Mouse (Mus musculus): ENCODE measurements at regions not wholly inside any gene's neighbourhood (a gene's known extent, or its start where the extent isn't known, plus 50 kb on each side); places are given as distances from the start of the nearest gene placed in this dataset.

DNA sequence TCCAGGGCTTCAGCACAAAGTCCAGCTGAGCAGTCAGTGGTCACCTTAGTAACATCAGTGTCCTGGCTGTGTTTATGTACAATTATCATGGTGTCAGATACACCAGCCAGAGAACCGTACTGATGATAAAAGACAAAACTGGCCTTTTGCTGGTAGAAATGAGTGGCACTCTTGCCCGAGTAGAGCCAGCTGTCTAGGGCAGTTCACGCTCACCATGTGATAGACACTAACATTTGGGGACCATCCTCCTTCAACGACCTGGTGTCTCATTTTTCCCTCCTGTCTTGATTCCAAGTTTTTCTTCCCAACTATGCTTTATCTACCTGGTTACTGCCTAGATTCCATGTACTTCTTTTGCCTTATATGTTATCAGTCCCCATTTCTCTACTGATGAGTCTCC, 349.3 kb downstream of the Lpin1 start:
- no peak for DNase-seq

DNA sequence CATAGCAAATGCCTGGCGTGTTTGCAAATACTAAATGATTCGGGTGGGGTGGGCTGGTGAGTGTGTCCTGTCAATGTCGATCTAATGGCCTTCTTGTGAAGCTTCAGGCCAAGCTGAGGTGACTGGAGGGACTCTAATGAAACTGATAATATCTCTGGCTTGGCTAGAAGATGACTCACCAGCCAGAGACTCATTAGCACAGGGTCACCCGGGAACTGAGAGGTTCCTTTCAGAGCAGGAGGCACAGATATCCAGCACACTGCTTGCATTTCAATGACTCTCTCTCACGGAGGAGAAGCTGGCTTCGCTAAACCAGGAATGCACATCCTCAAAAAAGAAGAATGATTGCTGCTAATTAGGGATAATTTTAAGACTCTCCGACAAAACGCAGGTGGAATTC, 349.8 kb downstream of the Lpin1 start:
- no peak for DNase-seq

DNA sequence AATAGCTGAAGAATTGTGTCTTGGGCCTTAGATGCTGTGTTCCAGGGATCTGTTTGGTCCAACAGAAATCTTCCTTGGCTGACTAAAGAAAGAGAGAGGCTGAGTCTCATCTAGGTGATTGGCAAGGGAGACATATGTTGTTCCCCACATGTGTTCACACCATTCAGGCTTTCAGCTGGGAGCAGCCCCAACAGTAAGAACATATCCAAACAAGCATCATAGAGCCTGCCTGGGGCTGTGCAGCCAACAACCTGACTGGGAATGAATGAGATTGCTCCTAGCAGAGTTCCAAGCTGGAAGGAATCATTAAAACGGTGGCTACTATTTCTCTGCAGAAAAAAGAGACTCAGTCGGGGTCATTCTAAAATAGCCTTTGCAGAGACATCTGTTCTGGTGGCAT, 350.3 kb downstream of the Lpin1 start:
- no peak for DNase-seq

DNA sequence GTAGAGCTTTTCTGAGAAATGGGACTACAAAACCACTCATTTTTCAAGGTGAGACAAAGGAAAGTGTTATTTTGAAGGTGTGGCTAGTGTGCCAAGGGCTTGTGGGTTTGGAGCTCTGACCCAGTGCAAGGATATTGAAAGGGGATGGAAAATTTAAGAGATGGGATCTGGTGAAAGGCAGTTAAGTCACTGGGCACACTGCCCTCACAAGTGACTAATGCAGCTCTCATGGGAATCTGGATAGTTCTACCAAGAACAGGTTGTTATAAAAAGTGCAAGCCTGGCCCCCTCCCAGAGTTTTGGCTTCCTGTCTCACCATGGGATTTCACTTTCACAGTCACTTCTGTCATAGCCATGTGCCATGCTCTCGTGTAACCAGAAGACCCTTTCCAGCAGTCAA, 360.1 kb downstream of the Lpin1 start:
- DNase-seq: no peak

- no peak for DNase-seq
Measured at GRCm38 (mm10) chr12:16250096-16250495, 360.7 kb downstream of the Lpin1 start.

- DNase-seq: no peak
Measured at GRCm38 (mm10) chr12:16239792-16240191, 371.0 kb downstream of the Lpin1 start.

DNA sequence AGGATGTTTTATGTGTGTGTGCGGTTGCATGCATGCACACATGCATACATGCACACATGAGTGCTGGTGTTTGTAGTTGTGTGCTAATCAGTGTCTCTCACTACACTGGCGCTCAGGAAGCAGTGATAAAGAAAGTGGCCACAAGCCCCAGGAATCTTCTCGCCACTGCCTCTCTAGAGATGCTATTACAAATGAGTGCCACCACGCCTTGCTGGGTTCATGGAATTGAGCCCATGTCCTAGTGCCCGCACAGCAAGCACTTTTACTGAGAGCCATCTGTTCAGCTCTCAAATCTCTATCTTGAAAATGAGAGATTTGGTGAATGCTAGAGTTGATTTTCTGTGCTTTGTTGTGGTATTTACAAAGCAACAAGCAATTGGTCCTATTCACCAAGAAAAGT, 373.3 kb downstream of the Lpin1 start:
- DNase-seq: no peak

GRCm38 (mm10) chr12:16233559-16233958, 377.2 kb downstream of the Lpin1 start:
- DNase-seq: no peak

- no peak for DNase-seq
Measured at GRCm38 (mm10) chr12:16232828-16233227, 377.9 kb downstream of the Lpin1 start.

DNA sequence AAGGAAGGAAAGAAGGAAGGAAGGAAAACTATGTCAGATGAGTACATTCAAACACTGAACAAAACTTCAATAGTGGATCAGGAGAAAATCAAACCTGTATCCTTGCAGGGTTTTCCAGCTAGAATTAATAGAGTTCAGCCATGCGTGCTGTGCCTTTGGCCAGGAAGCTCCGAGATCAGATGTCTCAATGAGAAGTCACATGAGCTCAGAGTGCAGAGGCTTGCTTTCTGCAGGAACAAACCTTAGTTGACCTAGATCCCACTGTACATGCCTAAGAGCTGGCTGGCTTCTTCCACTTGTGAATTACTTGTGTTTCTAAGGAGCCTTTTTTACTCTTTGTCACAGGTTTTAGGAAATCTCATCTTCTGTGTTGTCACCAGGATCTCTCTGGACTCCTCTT, 378.7 kb downstream of the Lpin1 start:
- no peak for DNase-seq

DNA sequence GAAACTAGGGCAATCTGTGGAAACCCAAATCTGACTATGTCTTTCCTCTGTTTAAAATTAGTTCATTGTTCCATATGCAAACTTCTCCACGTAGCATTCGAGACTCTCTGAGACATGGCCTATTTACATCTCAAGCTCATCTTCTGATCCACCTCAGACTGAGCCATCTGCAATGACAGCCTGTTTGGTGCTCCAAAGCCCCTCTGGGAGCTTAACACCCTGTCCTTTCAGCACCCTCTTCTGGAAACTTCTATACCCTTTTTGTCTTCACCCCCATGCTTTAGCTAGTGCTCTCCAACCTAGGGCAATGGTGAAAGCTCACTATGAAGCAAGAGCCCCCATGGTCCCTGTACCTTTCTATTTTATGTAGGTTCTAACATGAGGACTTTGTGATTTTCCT, 379.7 kb downstream of the Lpin1 start:
- DNase-seq: peak; percentile 12 to 37

- DNase-seq: no peak
Measured at GRCm38 (mm10) chr12:16225428-16225827, 385.3 kb downstream of the Lpin1 start.

- DNase-seq: no peak
Measured at GRCm38 (mm10) chr12:16222836-16223450, 387.8 kb downstream of the Lpin1 start.

- no peak for DNase-seq
Measured at GRCm38 (mm10) chr12:16222205-16222604, 388.6 kb downstream of the Lpin1 start.

DNA sequence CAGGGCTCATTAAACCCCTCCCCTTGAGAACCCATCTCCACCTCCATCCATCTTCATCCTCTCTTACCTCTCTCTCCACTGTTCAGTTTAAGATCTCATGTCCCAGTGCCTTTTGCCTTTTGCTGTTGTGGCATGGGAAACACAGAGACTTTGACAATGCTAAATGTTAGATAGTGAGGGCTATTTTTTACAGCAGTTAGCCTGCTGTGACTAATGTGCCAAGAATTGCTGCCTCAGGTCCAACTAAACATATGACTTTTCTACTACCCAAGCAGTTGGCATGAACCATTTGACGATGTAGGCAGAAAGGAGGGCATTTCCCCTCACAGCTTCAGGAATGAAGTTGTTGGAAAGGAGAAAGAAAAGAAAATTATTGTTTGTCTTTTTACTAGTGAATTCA, 389.6 kb downstream of the Lpin1 start:
- DNase-seq: no peak

DNA sequence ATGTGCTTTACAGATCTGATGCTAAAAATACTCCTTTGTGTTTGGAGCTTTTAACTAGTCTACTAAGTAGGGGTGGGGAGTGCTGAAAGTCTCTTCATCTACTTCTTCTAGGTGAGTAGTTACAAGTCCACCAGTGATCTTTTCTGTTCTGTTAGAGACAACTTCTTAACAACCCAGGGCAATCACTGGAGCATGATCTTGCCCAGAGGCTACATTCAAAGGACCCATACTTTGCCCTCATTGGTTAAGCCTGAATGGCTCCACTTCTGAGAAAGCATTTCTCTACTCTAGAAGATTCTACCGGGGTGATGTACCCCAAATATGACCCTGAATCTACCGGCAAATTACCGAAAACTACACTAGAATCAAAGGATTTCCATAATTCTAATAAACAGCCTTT, 390.2 kb downstream of the Lpin1 start:
- no peak for DNase-seq

DNA sequence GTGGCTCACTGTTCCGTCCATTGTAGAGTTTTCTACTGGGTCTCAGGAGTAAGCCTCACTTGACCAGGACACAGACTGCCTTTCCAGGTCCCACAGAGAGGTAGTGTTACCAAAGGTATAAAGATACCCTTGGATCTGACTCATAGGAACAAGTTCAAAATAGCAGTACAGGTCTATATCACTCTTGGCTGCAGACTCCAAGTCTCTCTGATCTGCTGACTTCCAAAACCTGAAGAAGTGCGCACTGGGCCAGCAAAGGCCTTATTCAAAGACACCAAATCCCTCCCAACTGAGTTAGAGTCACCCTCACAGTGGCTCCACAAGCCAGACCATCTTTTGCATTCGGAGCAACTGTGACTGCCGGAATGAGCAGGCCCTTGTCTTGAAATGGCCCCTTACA, 391.9 kb downstream of the Lpin1 start:
- DNase-seq: no peak

- no peak for DNase-seq
Measured at GRCm38 (mm10) chr12:16210553-16210952, 393.8 kb upstream of the Trib2 start.

DNA sequence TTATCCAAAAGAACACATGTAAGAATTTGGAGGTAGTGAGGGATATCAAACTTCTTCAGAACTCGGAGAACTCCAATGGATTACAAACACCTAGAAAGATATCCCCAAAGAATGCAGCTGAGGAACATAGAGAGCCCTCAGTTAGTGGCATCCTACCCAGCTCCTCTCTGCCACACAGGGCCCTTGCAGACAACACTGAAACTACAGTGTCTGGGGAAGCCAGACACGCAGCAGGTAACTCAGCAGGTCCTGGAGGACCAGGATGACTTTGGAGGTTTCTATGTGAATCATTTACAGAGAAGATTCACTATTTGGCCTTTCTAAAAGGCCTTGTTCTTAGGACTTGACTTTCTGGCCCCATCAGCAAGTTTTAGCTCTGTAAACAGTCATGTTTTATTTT, 393.4 kb upstream of the Trib2 start:
- DNase-seq: no peak

DNA sequence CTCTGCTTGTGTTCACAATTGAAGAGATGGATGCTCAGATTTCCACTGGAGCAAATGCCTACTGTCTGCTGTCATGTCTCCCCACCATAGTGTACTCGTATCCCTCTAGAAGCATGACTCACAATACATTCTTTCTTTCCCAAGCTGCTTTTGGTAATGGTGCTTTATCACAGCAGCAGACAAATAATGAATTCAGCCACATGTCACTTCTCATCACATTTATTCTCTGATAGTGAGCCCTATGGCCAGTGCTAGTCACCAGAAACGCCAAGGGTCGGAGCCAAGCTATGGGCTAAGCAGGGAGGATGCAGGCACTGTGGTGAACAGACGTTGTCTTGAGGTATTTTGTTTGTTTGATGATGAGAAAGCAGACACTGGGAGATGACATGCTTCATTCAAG, 388.2 kb upstream of the Trib2 start:
- no peak for DNase-seq

GRCm38 (mm10) chr12:16196917-16197316, 380.2 kb upstream of the Trib2 start:
- DNase-seq: no peak

- DNase-seq: no peak
Measured at GRCm38 (mm10) chr12:16191803-16192389, 375.2 kb upstream of the Trib2 start.

GRCm38 (mm10) chr12:16190706-16191105, 374.0 kb upstream of the Trib2 start:
- DNase-seq: peak in 1 of 2 experiments; percentile 23

GRCm38 (mm10) chr12:16189441-16189840, 372.7 kb upstream of the Trib2 start:
- DNase-seq: no peak

DNA sequence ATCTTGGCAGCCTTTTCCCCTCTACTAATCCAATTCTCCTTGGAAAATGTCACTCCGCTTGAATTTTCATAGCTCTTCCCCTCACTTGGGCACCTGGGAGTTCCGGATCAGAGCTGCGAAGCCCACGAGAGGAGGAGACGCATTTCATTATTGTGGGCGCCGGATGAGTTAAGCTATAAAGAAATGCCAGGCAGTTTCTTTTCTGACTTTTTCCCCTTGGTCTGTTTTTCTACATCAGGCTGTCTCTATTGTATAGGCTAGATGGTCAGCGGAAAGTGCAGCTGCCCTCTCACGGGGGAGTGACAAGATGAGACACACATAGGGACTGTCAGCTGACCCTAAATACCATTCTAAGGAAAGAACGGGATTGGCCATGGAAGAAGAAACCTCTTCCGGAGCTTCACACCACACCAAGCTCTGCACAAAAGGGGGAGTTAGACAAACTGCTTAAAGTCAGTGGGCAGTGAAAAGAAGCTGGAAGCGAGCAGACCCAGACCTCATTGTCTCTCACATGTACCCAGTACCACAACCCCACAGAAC, 369.3 kb upstream of the Trib2 start:
- no peak for DNase-seq
